Mouse (Mus musculus): ENCODE data around the gene Abhd12.
"Not testable (repeated sequence)": the region's sequence is repeated elsewhere in the genome, so short reads cannot be mapped to it uniquely, and the experiment has no call there.

The Abhd12 gene

GRCm38 (mm10) chr2:150904272-150904935 is at the start of gene Abhd12:
Abhd12 (minus strand) TSS chr2:150904741.
- peak; percentile 95 for ATAC-seq (ENCODE audit: low TSS enrichment)

GRCm38 (mm10) chr2:150951201-150951600 is 46.7 kb upstream of the Abhd12 start:
- no peak for ATAC-seq (ENCODE audit: low TSS enrichment)

GRCm38 (mm10) chr2:150950056-150950455 is 45.5 kb upstream of the Abhd12 start:
- no peak for ATAC-seq (ENCODE audit: low TSS enrichment)

- ATAC-seq (ENCODE audit: low TSS enrichment) = no peak
Observed at GRCm38 (mm10) chr2:150949652-150950051, 45.1 kb upstream of the Abhd12 start.

- no peak for ATAC-seq (ENCODE audit: low TSS enrichment)
Observed at GRCm38 (mm10) chr2:150948786-150949185, 44.2 kb upstream of the Abhd12 start.

GRCm38 (mm10) chr2:150947880-150948611 is 43.5 kb upstream of the Abhd12 start:
- not testable (repeated sequence) for ATAC-seq (ENCODE audit: low TSS enrichment)

GRCm38 (mm10) chr2:150947341-150947740 is 42.8 kb upstream of the Abhd12 start:
- ATAC-seq (ENCODE audit: low TSS enrichment) = not testable (repeated sequence)

- no peak for ATAC-seq (ENCODE audit: low TSS enrichment)
Observed at GRCm38 (mm10) chr2:150944017-150944416, 39.5 kb upstream of the Abhd12 start.

GRCm38 (mm10) chr2:150934659-150935058 is 30.1 kb upstream of the Abhd12 start:
- ATAC-seq (ENCODE audit: low TSS enrichment) = no peak

GRCm38 (mm10) chr2:150933482-150933881 is 28.9 kb upstream of the Abhd12 start:
- ATAC-seq (ENCODE audit: low TSS enrichment) = no peak

- ATAC-seq (ENCODE audit: low TSS enrichment) = no peak
Observed at GRCm38 (mm10) chr2:150930806-150931205, 26.3 kb upstream of the Abhd12 start.

GRCm38 (mm10) chr2:150929156-150929555 is 24.6 kb upstream of the Abhd12 start:
- no peak for ATAC-seq (ENCODE audit: low TSS enrichment)

- no peak for ATAC-seq (ENCODE audit: low TSS enrichment)
Observed at GRCm38 (mm10) chr2:150927038-150927720, 22.6 kb upstream of the Abhd12 start.

- ATAC-seq (ENCODE audit: low TSS enrichment) = peak; percentile 72
Observed at GRCm38 (mm10) chr2:150923505-150923904, 19.0 kb upstream of the Abhd12 start.

- no peak for ATAC-seq (ENCODE audit: low TSS enrichment)
Observed at GRCm38 (mm10) chr2:150923026-150923425, 18.5 kb upstream of the Abhd12 start.

- ATAC-seq (ENCODE audit: low TSS enrichment) = no peak
Observed at GRCm38 (mm10) chr2:150922165-150922564, 17.6 kb upstream of the Abhd12 start.

GRCm38 (mm10) chr2:150921697-150922096 is 17.2 kb upstream of the Abhd12 start:
- peak; percentile 48; the same call in 1 of the 2 replicates for ATAC-seq (ENCODE audit: low TSS enrichment)

GRCm38 (mm10) chr2:150920543-150920942 is 16.0 kb upstream of the Abhd12 start:
- ATAC-seq (ENCODE audit: low TSS enrichment) = no peak

- no peak for ATAC-seq (ENCODE audit: low TSS enrichment)
Observed at GRCm38 (mm10) chr2:150918720-150919119, 14.2 kb upstream of the Abhd12 start.

- no peak for ATAC-seq (ENCODE audit: low TSS enrichment)
Observed at GRCm38 (mm10) chr2:150915786-150916185, 11.2 kb upstream of the Abhd12 start.

- ATAC-seq (ENCODE audit: low TSS enrichment) = no peak
Observed at GRCm38 (mm10) chr2:150914781-150915515, 10.4 kb upstream of the Abhd12 start.

GRCm38 (mm10) chr2:150910295-150910881 is 5.8 kb upstream of the Abhd12 start:
- ATAC-seq (ENCODE audit: low TSS enrichment) = no peak
